In the genomic region with DNA sequence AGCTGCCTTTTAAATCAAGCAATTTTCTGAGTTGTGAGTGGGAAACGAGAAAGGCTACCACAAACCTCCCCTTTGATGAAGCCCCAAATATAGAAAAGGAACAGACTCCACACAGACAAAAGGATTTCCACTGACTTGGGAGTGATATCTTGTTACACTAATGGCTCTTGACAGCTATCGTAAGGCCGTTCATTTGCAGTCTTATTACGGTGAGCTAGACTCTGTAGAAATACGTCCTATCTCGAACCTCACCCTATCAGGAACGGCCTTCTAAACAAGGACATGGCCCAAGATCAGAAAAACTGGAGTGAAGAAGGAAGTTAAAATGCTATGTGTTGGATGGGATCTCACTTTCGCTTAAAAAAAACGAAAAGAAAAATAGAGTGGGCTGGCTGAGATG, we compare ENCODE assay signal across 19 mouse cellular contexts.
"Had no signal": no experiment of that assay in that cellular context is flagged by ENCODE, and none has a peak within 500 bp of the region (broad histone marks: within the 10 kb centered on the region; RNA-seq: fewer than 3 reads in every experiment).

No protein-coding gene starts in this region.

- H3K4me2 ChIP-seq: liver, embryonic 15.5 days; lung, embryonic 15.5 days; midbrain, embryonic 11.5 days; midbrain, embryonic 13.5 days; midbrain, embryonic 15.5 days; neural tube, embryonic 12.5 days had no signal

- DNase-seq: liver, postnatal 0 days; lung, adult 2 months; lung, postnatal 14 days; lung, postnatal 36 days; right cerebral cortex, postnatal 14 days; right cerebral cortex, postnatal 4 days; spleen, adult 18-20 months; thymus, adult 18-20 months; thymus, postnatal 14 days; thymus, postnatal 36 days had no signal

- H3K9ac ChIP-seq: liver, embryonic 15.5 days; liver, postnatal 0 days; lung, embryonic 15.5 days; midbrain, embryonic 13.5 days; midbrain, embryonic 15.5 days; neural tube, embryonic 12.5 days had no signal

- H3K4me1 ChIP-seq: liver, embryonic 15.5 days; lung, embryonic 15.5 days; megakaryocyte, embryonic 14.5 days; midbrain, embryonic 13.5 days; midbrain, embryonic 15.5 days; neural tube, embryonic 12.5 days had no signal

- H3K4me3 ChIP-seq: liver, embryonic 15.5 days; lung, embryonic 15.5 days; megakaryocyte, embryonic 14.5 days; midbrain, embryonic 13.5 days; midbrain, embryonic 15.5 days; neural tube, embryonic 12.5 days had no signal

- H3K27me3 ChIP-seq: liver, embryonic 15.5 days; lung, embryonic 15.5 days; megakaryocyte, embryonic 14.5 days; midbrain, embryonic 13.5 days; midbrain, embryonic 15.5 days; neural tube, embryonic 12.5 days had no signal

- H3K36me3 ChIP-seq: liver, embryonic 15.5 days; lung, embryonic 15.5 days; midbrain, embryonic 13.5 days; midbrain, embryonic 15.5 days; neural tube, embryonic 12.5 days had no signal

- H3K9me3 ChIP-seq: liver, embryonic 15.5 days; lung, embryonic 15.5 days; midbrain, embryonic 13.5 days; midbrain, embryonic 15.5 days; neural tube, embryonic 12.5 days had no signal

- H3K27ac ChIP-seq: liver, embryonic 15.5 days; lung, embryonic 15.5 days; macrophage; midbrain, embryonic 13.5 days; midbrain, embryonic 15.5 days; neural tube, embryonic 12.5 days had no signal

- ATAC-seq: liver, postnatal 0 days; lung, postnatal 0 days; midbrain, embryonic 13.5 days; midbrain, embryonic 15.5 days had no signal
